Mouse (Mus musculus) intestine, embryonic 16.5 days (tissue): ENCODE results near the gene Nxnl2. TPM values are rescaled to one million over a fixed set of nuclear protein-coding genes. Genes with fewer than 3 reads are reported as not detected.

Experiments
- ATAC-seq: fragments of 200-750 bp; cut with Nextera tagmentation; 2 replicates; pipeline ENCODE4 v1.8.0; 2017; ENCODE audit warnings: moderate TSS enrichment, moderate library complexity
- H3K27ac ChIP-seq: fragments of 300-500 bp; sonication (generic); 2 replicates; pipeline ENCODE4 v1.5.1; 2014; ENCODE audit warnings: mild to moderate bottlenecking, low read length
- H3K27me3 ChIP-seq: fragments of 300-500 bp; sonication (generic); replicated peaks from 2 replicates; pipeline ENCODE4 v1.6.1; 2014; ENCODE audit warnings: low read length, control low read depth, mixed read lengths; ENCODE audit not compliant: control insufficient read depth, insufficient read depth
- H3K36me3 ChIP-seq: fragments of 300-500 bp; sonication (generic); 2 replicates; pipeline ENCODE4 v1.6.1; 2014; ENCODE audit warnings: low read length, control low read depth; ENCODE audit not compliant: control insufficient read depth, insufficient read depth
- H3K4me1 ChIP-seq: fragments of 300-500 bp; sonication (generic); 2 replicates; pipeline ENCODE4 v1.6.1; 2014; ENCODE audit warnings: low read length, control low read depth, mixed read lengths; ENCODE audit not compliant: control insufficient read depth, insufficient read depth
- H3K4me2 ChIP-seq: fragments of 300-500 bp; sonication (generic); 2 replicates; pipeline ENCODE4 v1.6.1; 2014; ENCODE audit warnings: low read depth, low read length, control low read depth
- H3K4me3 ChIP-seq: fragments of 300-500 bp; sonication (generic); 2 replicates; pipeline ENCODE4 v1.5.1; 2014; ENCODE audit warnings: mild to moderate bottlenecking, low read length
- H3K9ac ChIP-seq: fragments of 300-500 bp; sonication (generic); 2 replicates; pipeline ENCODE4 v1.6.1; 2014; ENCODE audit warnings: low read depth, low read length
- H3K9me3 ChIP-seq: fragments of 300-500 bp; sonication (generic); 2 replicates; pipeline ENCODE4 v1.6.1; 2016; ENCODE audit warnings: low read length, control low read depth; ENCODE audit not compliant: control insufficient read depth
- WGBS: fragments of 180-500 bp; shearing (Covaris S2); extraction: QIAGEN DNeasy Blood & Tissue Kit; methylation state at CpG from one replicate; pipeline ENCODE4 v1.1.7; 2014; 5-methylcytosine and 5-hydroxymethylcytosine counted together
- polyA plus RNA-seq: library from polyadenylated mRNA; unstranded; fragments of >200 nt; fragmentation: Nextera tagmentation; extraction: Ambion mirVana; gene quantifications from 2 replicates; pipeline ENCODE4 v1.2.1, GENCODE M21; 2015

Nxnl2 gene
- polyA plus RNA-seq, 1 experiment from 2014 or later: 1.9 TPM

- Histone ChIP-seq H3K36me3 (peaks cover 6% of the 10 kb centered on the region), H3K27me3 (no peaks in the 10 kb centered on the region), H3K4me2 (no peak overlapping the region), H3K4me1 (peaks cover 10% of the 10 kb centered on the region), H3K4me3 (no peak overlapping the region), H3K9ac (no peak overlapping the region), H3K27ac (peak overlapping the region; percentile 52; the same call in 1 of the 2 replicates), H3K9me3 (no peaks in the 10 kb centered on the region)
- peak; percentile 85 for ATAC-seq
Observed at GRCm38 (mm10) chr13:51137702-51138031, 33.2 kb upstream of the Nxnl2 start.

- ATAC-seq: no peak
- H3K4me2 ChIP-seq: no peak overlapping the region
- H3K9me3 ChIP-seq: no peaks in the 10 kb centered on the region
- WGBS: 49% methylated on average over 1 of the region's 1 CpGs
- H3K4me1 ChIP-seq: peaks cover 6% of the 10 kb centered on the region; the same call in 1 of the 2 replicates
- no peaks in the 10 kb centered on the region for H3K27me3 ChIP-seq
- H3K27ac ChIP-seq: no peak overlapping the region
- H3K36me3 ChIP-seq: 0 out of 2 replicates have a peak, but pooled peaks cover 5% of the 10 kb centered on the region
- no peak overlapping the region for H3K9ac ChIP-seq
- H3K4me3 ChIP-seq: no peak overlapping the region
Observed at GRCm38 (mm10) chr13:51147106-51147505, 23.7 kb upstream of the Nxnl2 start.

DNA sequence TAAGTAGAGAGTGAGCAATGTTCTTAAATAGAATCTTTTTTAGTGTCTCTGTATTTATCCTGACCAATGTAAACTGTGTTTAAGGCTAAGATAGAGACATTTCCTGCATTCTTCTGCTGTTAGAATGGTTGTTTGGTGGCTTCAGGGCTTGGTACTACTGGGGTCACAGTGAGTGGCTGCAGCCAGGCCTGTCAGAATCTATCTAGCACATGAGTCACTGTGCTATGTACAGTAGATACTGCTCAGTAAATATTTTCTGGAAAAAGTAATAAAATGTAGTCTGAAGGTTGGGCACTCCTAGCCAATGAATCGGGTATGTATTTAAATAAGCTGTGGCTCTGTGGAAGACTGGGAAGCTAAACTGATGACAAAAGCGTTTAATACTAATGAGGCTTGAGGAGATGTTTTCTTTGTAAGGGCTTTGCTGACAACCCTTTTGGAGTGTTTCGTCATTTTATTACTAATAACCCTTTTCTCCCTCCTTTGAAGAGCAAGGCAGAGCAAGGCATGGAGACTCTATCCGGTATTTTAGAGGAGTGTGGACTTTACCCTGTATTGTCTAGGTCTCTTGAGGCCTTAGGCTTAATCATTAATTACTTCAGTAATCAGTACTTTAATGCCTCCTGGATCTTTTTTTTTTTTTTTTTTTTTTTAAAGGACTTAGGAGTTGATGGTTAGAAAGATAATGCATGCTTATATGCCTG, 17.7 kb upstream of the Nxnl2 start:
- peak; percentile 96 for ATAC-seq

GRCm38 (mm10) chr13:51153670-51154030, 17.2 kb upstream of the Nxnl2 start:
- no peak overlapping the region for H3K9ac ChIP-seq
- no peak overlapping the region for H3K4me2 ChIP-seq
- 63% methylated on average over 4 of the region's 4 CpGs for WGBS
- H3K9me3 ChIP-seq: no peaks in the 10 kb centered on the region
- peak; percentile 76 for ATAC-seq
- H3K36me3 ChIP-seq: peaks cover 18% of the 10 kb centered on the region; the same call in 1 of the 2 replicates
- H3K4me1 ChIP-seq: no peaks in the 10 kb centered on the region
- no peaks in the 10 kb centered on the region for H3K27me3 ChIP-seq
- H3K4me3 ChIP-seq: no peak overlapping the region
- H3K27ac ChIP-seq: peak overlapping the region; percentile 85

More for the DNA sequence above, 17.7 kb upstream of the Nxnl2 start:
- Histone ChIP-seq H3K4me2 (no peak overlapping the region), H3K27me3 (no peaks in the 10 kb centered on the region), H3K4me1 (no peaks in the 10 kb centered on the region), H3K9me3 (no peaks in the 10 kb centered on the region), H3K4me3 (no peak overlapping the region), H3K27ac (peak overlapping the region; percentile 85), H3K9ac (no peak overlapping the region), H3K36me3 (peaks cover 14% of the 10 kb centered on the region; the same call in 1 of the 2 replicates)
- 57% methylated on average over 4 of the region's 4 CpGs for WGBS

GRCm38 (mm10) chr13:51155178-51156013, 15.4 kb upstream of the Nxnl2 start:
- H3K4me1 ChIP-seq: no peaks in the 10 kb centered on the region
- no peak overlapping the region for H3K27ac ChIP-seq
- H3K4me3 ChIP-seq: no peak overlapping the region
- H3K4me2 ChIP-seq: no peak overlapping the region
- no peaks in the 10 kb centered on the region for H3K9me3 ChIP-seq
- no peak for ATAC-seq
- 87% methylated on average over 15 of the region's 15 CpGs for WGBS
- peaks cover 19% of the 10 kb centered on the region; the same call in 1 of the 2 replicates for H3K36me3 ChIP-seq
- no peaks in the 10 kb centered on the region for H3K27me3 ChIP-seq
- H3K9ac ChIP-seq: no peak overlapping the region

DNA sequence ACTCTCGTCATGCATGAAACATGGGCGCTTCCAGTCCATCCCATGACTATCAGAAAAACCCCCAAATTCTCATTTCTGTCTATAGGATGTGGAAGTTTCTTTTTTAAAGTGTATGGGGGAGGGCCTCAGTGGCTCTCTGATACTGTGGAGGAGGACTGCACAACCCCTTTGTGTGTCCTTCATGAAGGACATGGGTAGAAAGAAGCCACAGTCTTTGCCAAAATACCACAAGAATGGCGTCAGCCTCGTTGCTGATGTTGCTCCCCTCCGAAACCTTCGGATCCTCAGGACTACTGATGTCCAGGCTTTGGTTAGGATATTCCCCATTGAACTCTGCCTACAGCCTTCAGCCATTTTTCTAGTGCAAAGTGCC, 14.8 kb upstream of the Nxnl2 start:
- H3K4me3 ChIP-seq: no peak overlapping the region
- no peaks in the 10 kb centered on the region for H3K27me3 ChIP-seq
- no peak overlapping the region for H3K27ac ChIP-seq
- no peak overlapping the region for H3K4me2 ChIP-seq
- no peak overlapping the region for H3K9ac ChIP-seq
- H3K4me1 ChIP-seq: no peaks in the 10 kb centered on the region
- 94% methylated on average over 6 of the region's 6 CpGs for WGBS
- no peaks in the 10 kb centered on the region for H3K9me3 ChIP-seq
- peaks cover 19% of the 10 kb centered on the region; the same call in 1 of the 2 replicates for H3K36me3 ChIP-seq
- ATAC-seq: no peak

GRCm38 (mm10) chr13:51157291-51157690, 13.5 kb upstream of the Nxnl2 start:
- WGBS: 83% methylated on average over 3 of the region's 3 CpGs
- Histone ChIP-seq H3K27me3 (no peaks in the 10 kb centered on the region), H3K4me3 (no peak overlapping the region), H3K9me3 (no peaks in the 10 kb centered on the region), H3K9ac (no peak overlapping the region), H3K4me2 (no peak overlapping the region), H3K36me3 (peaks cover 19% of the 10 kb centered on the region; the same call in 1 of the 2 replicates), H3K4me1 (no peaks in the 10 kb centered on the region), H3K27ac (no peak overlapping the region)
- ATAC-seq: no peak

DNA sequence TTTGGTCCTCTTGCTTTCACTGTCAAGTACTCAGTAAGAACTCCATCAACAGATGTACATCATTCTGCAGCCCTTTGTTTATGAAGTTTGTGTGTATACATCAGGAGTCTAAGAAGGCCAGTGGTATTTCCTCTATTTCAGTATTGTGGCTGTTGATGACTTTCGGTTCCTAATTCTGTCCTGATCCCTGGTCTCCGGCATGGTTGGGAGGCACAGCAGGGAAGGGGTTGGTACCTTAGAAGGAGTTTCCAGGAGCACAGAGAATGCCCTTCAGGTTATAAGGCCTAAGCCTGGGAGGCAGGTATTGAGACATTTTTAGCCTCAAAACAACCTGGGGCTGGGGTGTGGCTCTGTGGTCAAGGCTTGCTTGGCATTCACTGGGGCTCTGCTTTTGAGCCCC, 9.2 kb upstream of the Nxnl2 start:
- Histone ChIP-seq H3K27me3 (no peaks in the 10 kb centered on the region), H3K27ac (no peak overlapping the region), H3K4me1 (no peaks in the 10 kb centered on the region), H3K9me3 (no peaks in the 10 kb centered on the region), H3K4me2 (no peak overlapping the region), H3K9ac (no peak overlapping the region), H3K4me3 (no peak overlapping the region), H3K36me3 (0 out of 2 replicates have a peak, but pooled peaks cover 7% of the 10 kb centered on the region)
- 62% methylated on average over 2 of the region's 2 CpGs for WGBS
- no peak for ATAC-seq

- no peak overlapping the region for H3K27ac ChIP-seq
- no peaks in the 10 kb centered on the region for H3K27me3 ChIP-seq
- H3K4me1 ChIP-seq: no peaks in the 10 kb centered on the region
- 85% methylated on average over 6 of the region's 6 CpGs for WGBS
- ATAC-seq: no peak
- H3K4me2 ChIP-seq: no peak overlapping the region
- 0 out of 2 replicates have a peak, but pooled peaks cover 6% of the 10 kb centered on the region for H3K36me3 ChIP-seq
- no peak overlapping the region for H3K9ac ChIP-seq
- no peaks in the 10 kb centered on the region for H3K9me3 ChIP-seq
- no peak overlapping the region for H3K4me3 ChIP-seq
Observed at GRCm38 (mm10) chr13:51162246-51162645, 8.6 kb upstream of the Nxnl2 start.
